Mouse (Mus musculus): ENCODE measurements around the gene Pomt1.

The Pomt1 gene

GRCm38 (mm10) chr2:32222057-32222456, 14.3 kb upstream of the Pomt1 start:
- DNase-seq: no peak

DNA sequence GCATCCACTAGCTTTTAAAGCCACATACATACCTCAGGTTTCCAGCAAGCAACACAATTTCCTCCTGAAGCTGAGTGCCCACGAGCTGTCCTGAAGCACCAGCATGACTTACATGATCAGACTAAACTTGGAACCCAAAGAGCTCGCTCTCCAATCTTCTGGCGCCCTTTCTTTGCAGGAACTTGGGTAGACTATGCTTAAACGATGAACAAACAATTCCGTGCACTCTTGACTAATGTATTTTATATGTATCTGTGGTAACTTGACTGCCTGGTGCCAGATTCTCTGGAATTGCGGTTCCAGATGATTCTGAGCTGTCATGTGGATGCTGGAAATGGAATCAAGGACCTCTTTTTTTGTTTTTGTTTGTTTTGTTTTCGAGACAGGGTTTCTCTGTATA, 957 bp upstream of the Pomt1 start:
- DNase-seq: no peak

- peak; percentile 26 for DNase-seq
Observed at GRCm38 (mm10) chr2:32236760-32237487, 534 bp downstream of the Pomt1 start.

DNA sequence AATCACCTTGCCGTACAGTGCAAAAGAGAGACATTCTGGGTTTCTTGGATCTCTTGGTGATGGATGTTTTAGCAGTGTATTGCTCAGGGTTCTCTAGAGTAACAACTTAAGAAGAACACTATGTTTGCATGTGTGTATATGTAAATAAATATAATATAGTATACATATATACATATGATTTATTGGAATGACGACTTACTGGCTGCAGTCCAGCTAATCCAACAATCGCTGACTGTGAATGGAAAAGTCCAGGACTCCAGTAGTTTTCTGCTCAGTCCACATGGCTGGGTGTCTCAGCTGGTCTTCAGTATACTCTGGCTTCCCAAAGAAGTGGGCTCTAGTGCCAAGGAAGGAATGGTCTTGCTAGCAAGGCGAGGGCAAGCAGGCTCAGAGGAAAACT, 1.2 kb downstream of the Pomt1 start:
- DNase-seq: no peak

- DNase-seq: no peak
Observed at GRCm38 (mm10) chr2:32238708-32239435, 2.5 kb downstream of the Pomt1 start.

DNA sequence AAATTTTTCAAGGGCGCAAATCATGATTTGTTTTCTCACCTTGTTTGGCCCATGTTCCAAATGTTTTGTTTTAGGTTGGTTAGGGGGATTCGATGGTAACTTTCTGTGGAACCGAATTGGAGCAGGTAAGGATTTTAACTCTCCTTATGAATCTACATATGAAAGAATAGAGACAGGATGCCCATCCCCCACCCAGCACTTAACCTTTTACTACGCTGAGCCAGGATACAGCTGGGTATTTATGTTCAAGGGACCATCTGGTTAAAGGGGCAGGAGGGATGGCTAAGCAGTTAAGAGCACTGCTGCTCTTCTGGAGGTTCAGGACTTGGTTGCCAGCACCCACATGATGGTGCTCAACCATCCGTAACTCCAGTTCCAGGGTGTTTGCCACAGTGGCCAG, 4.2 kb downstream of the Pomt1 start:
- no peak for DNase-seq

DNA sequence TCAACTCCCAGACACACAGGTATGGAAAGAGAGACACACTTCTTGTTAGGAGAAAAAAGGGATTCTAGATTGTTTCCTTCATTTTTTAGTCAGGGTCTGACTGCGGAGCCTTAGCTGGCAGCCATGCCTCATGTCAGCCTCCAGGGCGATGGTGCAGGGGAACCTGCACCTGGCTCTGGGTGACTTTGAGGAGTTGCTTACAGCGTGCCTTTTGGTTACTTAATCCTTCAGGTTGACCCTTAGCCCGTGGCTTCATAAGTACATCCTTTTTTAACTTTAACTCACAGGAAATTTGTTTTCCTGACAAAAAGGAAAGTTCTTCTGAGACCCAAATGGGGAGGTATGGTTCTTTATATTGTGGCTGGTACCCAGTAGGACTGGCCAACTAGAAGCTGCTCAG, 6.6 kb downstream of the Pomt1 start:
- no peak for DNase-seq

DNA sequence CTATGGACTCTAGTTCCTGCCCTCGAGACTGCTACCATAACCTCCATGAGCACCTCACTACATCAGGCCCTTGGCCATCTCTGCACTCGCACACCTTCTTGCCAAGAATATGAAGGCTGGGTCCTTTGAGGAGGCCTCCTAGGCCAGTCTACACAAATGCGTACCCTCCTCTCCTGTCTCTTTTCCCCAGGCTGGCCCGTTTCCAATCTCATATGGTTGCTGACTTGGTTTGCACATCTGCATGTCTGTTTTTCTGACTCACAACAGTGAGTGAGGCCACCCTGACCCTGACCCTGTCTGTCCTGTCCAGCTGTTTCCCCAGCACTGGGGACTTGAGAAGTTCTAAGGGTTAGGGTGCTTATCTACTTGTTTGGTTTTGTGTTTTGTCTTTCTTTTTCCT, 10.4 kb downstream of the Pomt1 start:
- DNase-seq: no peak

- no peak for DNase-seq
Observed at GRCm38 (mm10) chr2:32248377-32249361, 12.3 kb downstream of the Pomt1 start.

- DNase-seq: no peak
Observed at GRCm38 (mm10) chr2:32251791-32252527, 15.6 kb downstream of the Pomt1 start.

GRCm38 (mm10) chr2:32252658-32253057, 16.3 kb downstream of the Pomt1 start:
- DNase-seq: no peak

DNA sequence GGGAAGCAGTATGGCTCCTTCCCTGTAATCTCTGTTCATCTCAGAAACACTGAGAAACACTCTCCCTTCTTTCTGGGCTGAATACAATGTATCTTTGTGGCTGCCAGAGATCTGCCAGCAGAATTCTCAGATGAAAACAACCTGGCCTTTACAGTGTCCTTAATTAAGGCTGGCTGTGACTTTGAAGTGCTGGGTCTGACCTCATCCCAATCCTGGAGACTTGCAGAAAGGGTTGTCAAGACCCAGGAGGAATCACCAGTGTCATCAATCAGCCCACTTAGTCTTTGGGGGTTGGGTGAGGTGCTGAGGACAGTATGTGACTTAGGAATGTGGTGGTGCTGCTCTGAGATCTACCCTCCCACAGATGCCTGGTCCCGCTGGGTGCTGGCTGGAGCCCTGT, 17.0 kb downstream of the Pomt1 start:
- DNase-seq: no peak

DNA sequence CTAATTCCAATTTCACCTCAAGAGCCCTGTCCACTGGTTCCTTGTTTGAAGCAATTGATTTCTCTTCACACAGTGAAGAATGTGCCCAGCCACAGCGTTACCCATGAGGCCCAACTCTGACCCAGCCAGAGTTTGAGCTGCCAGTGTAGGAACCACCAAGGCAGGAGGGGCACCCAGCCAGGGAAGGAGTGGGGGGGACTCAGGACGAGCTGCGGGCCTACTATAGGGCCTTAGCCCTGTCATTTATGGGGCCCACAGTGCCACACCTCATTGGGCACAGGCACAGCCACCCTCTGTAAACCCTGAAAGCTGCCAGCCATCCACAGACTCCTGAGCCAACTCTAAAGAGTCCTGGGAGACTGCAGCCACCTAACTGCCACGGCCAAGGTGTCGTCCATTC, 18.2 kb downstream of the Pomt1 start:
- no peak for DNase-seq

GRCm38 (mm10) chr2:32256273-32256672, 19.9 kb downstream of the Pomt1 start:
- no peak for DNase-seq

GRCm38 (mm10) chr2:32258887-32259533, 22.6 kb downstream of the Pomt1 start:
- no peak for DNase-seq

DNA sequence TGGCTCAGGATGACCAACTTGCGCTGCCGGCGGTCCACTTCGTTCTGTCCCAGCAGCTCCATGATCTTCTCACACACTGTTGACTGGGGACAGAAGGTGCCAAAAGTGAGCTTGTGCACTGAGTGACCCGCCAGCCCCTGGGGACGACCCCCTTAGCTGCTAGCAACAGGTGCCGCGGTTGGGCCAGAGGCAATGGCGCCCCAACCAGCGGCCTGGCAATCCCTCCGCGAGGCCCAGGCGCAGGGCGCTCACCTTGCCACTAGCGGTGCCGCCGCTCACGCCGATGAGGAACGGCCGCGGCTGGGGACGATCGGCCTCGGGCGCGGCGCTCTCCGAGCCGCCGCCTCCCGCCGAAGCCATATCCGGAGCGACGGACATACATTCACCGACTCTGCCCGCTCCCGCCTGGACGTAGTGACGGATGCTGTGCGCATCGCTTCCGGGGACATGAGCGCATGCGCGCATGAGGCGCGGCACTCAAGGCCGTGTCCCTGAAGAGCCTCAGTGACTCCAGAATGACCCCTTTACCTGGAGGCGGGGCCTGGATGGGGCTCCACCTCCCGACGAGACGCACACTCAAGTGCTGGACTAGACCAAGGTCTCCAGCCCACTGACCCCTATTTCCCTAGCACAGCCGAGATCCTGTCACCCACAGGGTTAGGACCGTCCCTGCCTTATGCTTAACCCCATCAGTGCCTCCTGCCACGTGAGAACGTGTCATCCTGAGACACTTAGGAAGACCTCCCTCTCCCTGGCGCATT, 23.4 kb downstream of the Pomt1 start, which contains the start of gene Uck1:
TSS of gene Uck1 (minus strand) at position 503 of the 761 bp plus-strand sequence.
- DNase-seq: peak; percentile 82

DNA sequence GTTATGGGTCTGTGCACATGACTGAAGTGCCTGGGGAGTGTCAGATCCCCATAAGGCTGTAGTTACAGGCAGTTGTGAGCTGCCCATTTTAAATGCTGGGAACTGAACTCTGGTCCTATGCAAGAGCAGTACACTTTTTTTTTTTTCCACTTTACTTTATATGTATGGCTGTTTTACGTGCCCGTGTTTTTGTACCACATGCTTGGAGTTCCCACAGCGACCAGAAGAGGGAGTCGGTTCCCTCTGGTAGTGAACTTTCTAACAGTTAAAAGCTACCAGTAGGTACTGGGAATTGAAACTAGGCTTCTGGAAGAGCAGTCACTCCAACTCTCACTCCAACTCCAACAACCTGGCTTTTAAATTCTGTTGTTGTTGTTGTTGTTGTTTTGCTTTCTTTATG, 24.2 kb downstream of the Pomt1 start:
- DNase-seq: peak; percentile 49

DNA sequence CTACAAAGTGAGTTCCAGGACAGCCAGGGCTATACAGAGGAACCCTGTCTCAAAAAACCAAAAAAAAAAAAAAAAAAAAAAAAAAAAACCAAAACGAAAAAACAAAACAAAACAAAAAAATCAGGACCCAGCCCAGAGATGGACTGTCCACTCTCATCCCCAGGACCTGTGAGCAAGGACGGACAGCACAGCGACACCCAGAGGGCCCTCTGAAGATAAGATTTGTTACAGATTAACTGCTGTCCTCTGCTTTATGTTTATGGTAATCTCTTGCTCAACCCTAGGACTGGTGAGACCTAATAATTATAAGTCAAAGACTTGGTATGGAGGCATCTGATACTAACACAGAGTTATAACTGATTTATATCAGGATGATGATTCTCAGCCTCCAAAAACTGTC, 39.4 kb downstream of the Pomt1 start:
- DNase-seq: no peak

GRCm38 (mm10) chr2:32282289-32282688, 45.9 kb downstream of the Pomt1 start:
- no peak for DNase-seq

DNA sequence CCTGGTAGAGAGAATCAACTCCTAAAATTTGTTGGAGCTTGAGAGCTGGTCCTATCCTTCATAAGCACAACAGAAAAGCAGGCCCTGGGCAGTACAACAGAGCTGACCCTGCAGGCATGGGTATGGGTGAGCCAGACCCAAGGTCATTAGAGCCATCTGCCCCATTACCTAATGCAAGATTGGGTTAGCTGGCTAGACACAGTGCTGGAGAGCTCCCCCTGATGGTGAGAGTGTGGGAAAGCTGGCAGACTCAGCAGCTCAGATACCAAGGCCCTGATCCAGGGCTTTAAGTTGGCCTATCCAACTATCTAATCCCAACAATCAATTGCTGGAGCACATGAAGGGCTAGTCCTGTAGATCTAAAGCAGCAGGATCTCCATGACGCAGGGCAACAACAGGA, 46.3 kb downstream of the Pomt1 start:
- DNase-seq: no peak

DNA sequence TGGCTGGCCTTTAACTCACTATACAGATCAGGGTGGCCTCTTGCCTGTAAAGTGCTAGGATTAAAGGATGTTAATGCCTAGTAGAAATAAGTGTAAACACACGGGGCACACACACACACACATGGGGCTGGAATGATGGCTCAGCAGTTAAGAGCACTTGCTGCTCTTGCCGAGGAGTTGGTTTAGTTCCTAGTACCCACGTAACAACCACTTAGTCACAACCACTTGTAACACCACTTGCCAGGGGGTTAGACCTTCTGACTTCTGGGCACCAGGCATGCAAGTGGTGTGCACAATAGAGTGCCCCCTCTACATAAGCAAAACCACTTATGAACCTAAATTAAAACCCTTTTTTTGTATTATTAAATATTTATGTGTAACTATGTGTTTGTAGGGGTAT, 47.6 kb downstream of the Pomt1 start:
- DNase-seq: no peak

Data from right cerebral cortex, postnatal 4 days (tissue).